Mouse (Mus musculus): ENCODE data around the gene Pex1.
"Not testable (repeated sequence)": the region's sequence is repeated elsewhere in the genome, so short reads cannot be mapped to it uniquely, and the experiment has no call there.

Gene Pex1

DNA sequence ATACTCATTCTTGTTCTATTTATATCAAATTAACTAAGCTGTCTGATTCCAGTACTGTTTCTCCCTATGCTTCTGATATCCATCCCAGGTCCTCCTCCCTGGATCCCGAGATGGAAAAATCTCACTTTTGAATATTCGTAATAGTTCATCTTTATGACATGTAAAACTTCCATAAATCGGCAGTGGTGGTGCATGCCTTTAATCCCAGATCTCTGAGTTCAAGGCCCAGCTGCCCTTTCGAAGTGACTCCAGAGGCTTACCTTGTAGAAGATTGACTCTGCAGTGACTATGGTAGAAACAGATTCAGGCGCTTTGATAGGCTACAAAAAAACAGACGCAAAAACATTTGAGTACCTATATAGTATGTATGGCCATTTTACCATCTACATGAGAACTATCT lies 48.8 kb downstream of the Pex1 start:
- in situ Hi-C loops (cut with MboI, MseI): no loop called here

DNA sequence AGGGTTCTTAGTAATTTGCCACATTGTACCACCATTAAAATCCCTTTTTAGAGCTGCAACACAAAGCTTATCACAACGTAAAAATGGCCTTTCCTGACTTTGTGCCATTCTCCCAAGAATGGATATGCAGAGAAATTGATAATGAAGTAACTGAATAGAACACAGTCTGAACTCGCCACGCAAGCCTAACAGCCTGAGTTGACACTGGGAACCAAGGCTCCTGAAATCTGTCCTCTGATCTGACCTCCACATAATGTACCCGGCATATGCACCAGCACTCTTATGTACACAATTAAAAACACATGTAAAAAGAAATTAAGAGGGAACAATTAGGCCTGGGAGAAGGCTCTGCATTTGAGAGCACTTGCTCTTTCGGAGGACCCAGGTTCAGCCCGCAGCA lies 49.5 kb downstream of the Pex1 start:
- in situ Hi-C loops (cut with MboI, MseI): no loop called here

DNA sequence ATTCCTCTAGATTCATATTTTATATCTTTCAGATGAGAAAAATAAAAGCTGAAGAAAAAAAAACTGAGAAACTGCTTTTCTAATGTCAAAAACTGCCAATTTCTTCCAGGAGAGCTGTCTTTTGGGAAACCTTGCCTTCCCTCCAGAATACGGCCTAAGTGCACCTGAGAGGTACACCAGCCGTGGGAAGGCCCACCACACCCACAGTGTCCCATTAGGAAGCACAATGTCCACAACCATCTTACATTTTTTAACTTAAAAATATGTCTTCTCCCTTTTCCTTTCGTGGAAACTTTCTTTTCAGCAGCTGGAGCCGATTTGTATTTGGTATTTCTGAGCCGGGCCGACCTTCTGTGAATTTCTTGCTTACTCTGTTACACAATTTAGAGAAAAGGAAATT lies 50.7 kb downstream of the Pex1 start:
- in situ Hi-C loops (cut with MboI, MseI): no loop called here

DNA sequence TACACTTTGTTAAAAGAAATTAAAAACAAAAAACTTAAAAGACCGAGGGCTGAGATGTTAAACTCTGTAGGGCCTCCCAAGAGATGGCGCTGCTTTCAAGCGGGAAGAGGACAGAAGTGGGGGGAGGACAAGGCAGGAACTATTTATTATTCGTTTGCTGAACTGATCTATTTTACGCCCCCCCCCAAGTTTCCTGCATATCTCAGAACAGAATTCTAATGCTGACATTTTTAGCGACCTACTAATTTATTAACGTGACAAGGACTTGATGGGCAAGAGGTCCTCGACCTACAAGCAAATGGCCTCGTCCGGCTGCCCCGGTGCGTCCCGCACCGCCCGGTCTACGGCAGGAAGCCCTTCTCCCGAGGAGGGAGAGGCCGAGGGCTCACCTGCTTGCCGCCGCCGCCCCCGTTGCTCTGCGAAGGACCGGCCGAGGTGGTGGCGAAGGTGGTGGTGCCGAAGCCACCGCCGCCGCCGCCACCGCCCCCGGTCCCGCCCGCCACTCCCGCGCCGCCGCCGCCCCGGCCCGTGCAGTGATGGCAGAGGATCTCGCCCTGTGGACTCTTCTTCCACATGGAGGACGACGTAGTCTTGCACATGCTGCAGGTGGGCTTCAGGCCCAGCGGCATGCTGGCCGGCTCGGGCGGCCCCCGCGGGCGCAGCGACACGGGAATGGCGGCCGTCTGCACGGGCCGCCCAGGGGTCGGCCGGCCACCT lies 51.3 kb downstream of the Pex1 start:
- in situ Hi-C loops (cut with MboI, MseI): no loop called here

DNA sequence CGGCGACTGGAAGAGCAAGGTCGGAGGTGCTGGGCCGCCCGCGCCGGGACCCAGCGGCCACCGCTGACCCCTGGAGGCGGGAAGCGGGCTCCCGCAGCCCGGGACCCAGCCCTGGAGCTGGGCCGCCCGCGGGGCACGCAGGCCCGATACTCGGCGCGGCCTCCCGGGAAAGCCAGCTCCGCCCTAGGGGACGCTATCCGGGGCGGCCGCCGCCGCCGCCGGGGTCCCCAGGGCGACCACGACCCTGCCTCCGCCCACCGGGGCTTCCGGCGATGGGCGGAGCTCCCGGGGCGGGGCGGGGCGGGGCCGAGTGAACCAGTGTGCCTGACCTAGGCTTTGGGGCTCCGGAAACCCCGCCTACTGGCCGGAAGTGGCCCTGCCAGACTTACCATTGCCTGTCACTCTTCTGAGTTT lies 51.8 kb downstream of the Pex1 start:
- in situ Hi-C loops (cut with MboI, MseI): no loop called here

DNA sequence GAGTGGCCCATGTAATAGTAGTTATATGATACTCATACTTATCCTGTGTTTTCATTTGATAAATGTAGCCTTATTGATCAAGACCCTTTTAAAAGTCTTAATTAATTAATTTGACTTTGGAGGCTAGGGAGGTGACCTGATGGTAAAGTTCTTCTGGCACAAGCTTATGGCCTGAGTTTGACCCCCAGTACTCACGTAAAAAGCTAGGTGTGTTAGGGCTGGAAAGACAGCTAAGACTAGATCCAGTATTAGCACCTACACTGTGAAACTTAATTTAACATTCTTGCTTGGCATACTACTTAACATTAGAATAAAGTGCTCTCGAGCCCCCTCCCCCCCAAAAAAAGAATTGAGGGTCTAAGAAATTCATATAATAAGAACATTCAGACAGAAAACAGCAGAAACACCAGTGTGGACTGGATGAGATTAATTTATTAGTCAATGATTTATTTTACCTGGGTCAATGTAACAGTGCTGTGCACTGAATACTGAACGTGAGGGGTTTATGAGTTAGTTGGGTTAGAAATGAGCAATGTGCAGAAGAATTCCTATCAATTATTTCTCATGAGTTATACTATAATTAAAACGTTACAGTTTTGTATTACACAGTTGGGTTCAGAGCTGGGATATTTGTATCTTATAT lies 52.5 kb downstream of the Pex1 start:
- in situ Hi-C loops (cut with MboI, MseI): no loop called here

DNA sequence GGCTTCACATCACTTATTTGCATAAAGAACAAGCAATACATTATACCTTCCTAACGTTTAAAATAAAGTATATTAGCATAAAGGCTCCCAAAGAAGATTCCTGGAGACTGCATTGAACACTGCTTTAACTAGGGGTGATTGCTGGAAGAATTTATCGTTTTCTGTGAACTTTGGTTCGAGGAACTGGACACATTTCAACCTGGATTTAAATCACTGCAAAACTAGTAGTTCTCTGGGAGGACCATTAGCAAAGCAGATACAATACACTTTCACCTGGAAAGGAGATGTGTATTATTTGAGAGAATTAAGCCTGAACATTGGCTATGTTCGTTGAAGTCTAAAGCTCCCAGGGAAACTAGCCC lies 53.0 kb downstream of the Pex1 start:
- in situ Hi-C loops (cut with MboI, MseI): no loop called here

DNA sequence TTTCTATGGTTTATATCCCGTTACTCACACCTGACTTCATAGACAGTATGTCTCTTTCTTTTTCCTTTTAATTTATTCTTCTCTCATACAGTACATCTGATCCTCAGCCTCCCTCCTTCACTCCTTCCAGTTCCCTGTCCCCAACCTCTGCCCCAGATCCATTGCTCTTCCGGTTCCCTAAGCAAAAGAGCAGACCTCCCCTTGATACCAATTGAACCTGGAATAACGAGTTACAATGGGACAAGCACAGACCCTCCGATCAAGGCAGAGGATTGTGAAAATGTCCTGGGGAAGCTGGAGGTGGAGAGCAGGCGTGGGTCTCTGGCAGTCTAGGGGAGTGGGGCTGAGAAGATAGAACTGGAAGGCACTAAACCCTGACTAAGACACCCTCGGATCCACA lies 55.0 kb downstream of the Pex1 start, which contains the start of gene Tmbim7:
Tmbim7 (plus strand) TSS at position 301 of the 400 bp plus-strand sequence.
- in situ Hi-C loops (cut with MboI, MseI): no loop called here

DNA sequence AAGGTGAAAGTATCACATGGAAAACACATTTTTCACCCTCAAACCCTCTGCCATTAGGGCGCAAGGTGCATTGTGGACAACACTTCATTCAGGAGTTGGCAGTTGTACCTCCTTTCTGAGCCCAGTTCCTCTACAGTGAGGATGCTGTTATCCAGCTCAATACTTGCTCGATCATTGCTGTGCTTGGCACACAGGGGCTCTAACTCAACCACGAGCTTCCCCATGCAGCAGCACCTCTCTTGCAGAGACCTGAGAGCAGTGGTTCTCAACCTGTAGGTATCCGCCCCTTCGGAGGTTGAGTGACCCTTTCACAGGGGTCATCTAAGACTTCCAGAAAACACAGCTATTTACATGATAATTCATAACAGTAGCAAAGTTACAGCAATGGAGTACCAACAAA lies 55.8 kb downstream of the Pex1 start:
- in situ Hi-C loops (cut with MboI, MseI): no loop called here

DNA sequence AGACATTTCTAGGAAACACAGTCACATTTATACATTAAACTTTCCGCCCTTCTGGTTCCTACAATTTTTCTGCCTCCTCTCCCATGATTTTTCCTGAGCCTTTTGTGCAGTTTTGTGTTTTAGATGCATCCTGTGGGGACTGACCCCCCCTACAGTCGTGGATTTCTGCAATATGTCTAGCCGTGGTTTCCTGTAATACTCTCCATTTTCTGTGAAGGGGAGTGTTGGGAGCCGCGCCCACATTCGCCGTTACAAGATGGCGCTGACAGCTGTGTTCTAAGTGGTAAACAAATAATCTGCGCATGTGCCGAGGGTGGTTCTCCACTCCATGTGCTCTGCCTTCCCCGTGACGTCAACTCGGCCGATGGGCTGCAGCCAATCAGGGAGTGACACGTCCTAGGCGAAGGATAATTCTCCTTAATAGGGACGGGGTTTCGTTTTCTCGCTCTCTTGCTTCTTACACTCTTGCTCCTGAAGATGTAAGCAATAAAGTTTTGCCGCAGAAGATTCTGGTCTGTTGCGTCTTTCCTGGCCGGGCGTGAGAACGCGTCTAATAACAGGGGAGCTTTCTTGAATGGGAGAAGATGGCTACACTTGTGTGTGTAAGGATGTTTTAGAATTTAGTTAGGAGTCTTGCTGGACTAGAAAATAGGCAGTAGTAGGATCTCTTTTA lies 57.2 kb downstream of the Pex1 start:
- in situ Hi-C loops (cut with MboI, MseI): not testable (repeated sequence)

DNA sequence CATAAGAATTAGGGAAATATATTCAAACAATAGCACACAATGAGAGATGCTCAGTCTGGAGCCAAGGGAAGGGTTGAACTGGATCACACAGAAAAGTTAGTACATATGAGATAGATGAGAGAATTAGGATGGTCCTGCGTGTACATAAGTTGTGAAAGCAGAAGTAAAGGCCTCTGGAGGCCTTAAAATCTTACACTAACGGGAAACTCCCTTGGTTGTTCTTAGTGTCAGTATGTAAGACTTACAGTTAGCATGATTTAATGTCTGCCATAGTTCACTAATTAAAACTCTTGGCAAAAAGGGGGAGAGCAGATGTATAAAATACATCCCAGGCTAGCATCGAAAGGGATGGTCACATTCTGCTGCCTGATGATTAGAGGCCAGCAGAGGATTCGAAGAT lies 57.9 kb downstream of the Pex1 start:
- in situ Hi-C loops (cut with MboI, MseI): no loop called here

DNA sequence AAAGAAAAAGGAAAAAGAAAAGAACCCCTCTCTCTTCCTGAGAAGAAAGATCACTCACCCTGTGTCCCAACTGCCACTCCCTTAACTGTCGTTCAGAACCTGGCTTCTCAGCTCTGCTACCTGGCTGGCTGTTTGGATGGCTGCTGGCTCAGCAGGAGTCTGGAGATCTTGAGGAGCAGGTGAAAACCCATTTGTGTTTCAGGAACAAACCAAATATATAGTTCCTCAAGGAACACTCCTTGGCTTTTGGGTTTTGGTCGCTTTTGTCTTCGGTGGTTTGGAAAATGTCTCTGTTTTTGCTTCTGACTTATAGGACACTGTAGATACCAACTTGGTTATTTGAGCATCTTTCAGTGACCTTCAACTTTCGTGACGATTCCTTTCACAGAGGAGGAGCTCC lies 61.2 kb downstream of the Pex1 start, which contains the start of gene Gatad1:
Gatad1 (minus strand) TSS at position 101 of the 400 bp plus-strand sequence.
- in situ Hi-C loops (cut with MboI, MseI): no loop called here

DNA sequence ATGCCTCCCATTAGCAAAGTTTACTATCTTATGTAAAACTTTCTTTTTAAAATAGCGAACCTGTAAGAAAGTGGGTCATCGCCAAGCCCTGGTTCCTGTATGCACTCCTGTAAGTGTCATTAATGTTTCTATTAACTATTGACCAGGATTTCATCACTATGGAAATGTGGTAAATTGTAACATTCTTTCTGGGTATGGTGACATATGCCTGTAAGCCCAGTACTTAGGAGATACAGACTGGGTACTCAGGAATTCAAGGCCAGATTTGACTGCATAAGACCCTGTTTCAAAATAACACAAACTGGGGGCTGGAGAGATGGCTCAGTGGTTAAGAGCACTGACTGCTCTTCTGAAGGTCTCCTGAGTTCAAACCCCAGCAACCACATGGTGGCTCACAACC lies 69.4 kb downstream of the Pex1 start:
- in situ Hi-C loops (cut with MboI, MseI): no loop called here

DNA sequence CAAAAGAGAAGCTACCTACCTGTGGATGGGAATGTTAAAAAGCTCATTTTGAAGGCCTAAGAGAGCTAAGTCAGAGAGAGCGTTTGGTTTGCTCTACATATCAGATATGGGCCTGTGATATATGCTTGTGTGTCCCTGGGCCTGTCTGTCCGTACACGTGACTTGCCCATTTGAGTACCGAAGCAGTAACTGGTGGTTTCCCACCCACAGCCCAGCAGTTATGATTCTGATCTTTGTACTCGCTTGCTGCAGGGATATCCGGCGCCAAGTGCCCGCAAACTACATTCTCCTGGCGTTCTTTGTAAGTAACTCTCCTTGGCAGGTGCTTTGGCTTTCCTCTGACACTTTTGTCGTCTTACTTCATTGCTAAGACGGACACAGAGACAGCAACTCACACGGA lies 70.7 kb downstream of the Pex1 start:
- in situ Hi-C loops (cut with MboI, MseI): no loop called here

DNA sequence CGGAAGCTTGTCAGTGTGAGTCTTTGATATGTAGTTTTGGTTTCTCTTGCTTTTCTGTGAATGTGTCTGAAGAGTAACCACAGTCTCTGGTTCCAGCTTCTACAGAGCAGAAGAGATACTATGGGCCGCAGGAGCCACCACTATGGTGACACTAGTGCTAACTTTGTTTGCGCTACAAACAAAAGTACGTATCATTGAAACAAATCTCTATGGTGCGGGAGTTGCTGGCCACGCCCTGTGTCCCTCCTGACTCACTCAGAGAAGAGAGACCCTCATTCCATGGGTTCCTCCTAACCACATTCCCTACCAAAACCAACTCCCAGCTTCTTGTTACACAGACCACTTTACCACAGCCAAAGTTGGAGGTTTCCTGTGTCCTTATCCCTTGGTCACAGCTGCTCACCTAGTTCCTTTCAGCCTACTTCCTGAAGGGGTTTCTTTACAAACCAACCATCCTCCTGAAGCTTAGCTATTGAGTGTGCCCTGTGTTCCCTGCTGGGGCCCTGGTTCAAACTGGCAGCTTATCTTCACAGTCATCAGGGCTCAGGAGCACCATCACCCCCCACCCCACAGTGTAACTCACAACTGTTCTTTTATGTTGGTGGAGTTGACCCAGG lies 74.2 kb downstream of the Pex1 start:
- in situ Hi-C loops (cut with MboI, MseI): no loop called here

Measured in T-helper 17 cell (primary cell).